Mouse (Mus musculus): ENCODE measurements at regions not wholly inside any gene's neighbourhood (a gene's known extent, or its start where the extent isn't known, plus 50 kb on each side); places are given as distances from the start of the nearest gene placed in this dataset.

DNA sequence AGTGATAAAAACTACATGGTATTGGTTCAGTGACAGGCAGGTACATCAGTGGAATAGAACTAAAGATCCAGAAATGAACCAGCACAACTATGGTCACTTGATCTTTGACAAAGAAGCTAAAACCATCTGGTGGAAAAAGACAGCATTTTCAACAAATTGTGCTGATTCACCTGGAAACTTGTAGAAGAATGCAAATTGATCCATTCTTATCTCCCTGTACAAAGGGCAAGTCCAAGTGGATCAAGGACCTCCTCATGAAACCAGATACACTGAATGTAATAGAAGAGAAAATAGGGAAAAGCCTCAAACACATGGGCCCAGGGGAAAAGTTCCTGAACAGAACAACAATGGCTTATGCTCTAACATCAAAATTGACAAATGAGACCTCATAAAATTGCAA is 194.8 kb upstream of the Mgat4c start:
- no peak overlapping the region for H3K27ac ChIP-seq

DNA sequence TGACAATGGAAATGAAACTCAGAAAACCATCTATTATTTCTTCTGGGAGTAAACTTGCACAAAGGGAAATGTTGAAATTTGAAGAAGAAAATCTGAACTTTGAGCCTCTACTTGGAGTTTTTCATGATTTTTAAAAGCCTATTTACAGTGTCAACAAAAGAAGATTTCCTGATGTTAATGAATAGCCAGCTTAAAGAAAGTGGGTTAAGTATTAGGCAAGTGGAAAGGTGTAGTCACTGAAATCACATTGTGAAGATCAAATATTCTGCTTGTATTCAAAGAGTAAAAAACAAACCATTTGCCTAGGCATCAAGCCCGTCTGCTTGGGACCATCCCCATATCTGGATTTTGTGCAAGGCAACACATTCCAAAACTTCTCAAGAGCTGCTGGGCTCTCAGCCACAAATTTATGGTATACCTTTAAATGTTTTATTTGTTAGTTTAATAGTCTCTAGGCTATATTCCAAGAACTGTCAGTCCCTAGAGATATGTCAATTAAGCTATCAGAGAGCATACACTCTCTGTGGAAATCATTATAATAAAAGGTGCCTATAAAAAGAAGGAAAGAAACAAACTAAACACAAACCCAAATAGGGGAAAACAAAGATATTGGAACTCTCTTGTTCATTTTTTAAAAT is 190.8 kb upstream of the Mgat4c start:
- ATAC-seq = peak; percentile 59; the same call in 1 of the 2 replicates
- Histone ChIP-seq H3K27ac (no peak overlapping the region), H3K9ac (no peak overlapping the region), H3K9me3 (no peaks in the 10 kb centered on the region), H3K4me1 (replicated peaks) (no peaks in the 10 kb centered on the region), H3K4me2 (replicated peaks) (no peak overlapping the region), H3K36me3 (no peaks in the 10 kb centered on the region), H3K27me3 (replicated peaks) (no peaks in the 10 kb centered on the region), H3K4me3 (replicated peaks) (no peak overlapping the region)
- 41% methylated on average over 1 of the region's 1 CpGs for WGBS

More for the DNA sequence above, 194.8 kb upstream of the Mgat4c start:
- Histone ChIP-seq H3K27me3 (replicated peaks) (no peaks in the 10 kb centered on the region), H3K9ac (no peak overlapping the region), H3K36me3 (no peaks in the 10 kb centered on the region), H3K4me2 (replicated peaks) (no peak overlapping the region), H3K4me1 (replicated peaks) (no peaks in the 10 kb centered on the region), H3K4me3 (replicated peaks) (no peak overlapping the region), H3K9me3 (no peaks in the 10 kb centered on the region)
- ATAC-seq = no peak

DNA sequence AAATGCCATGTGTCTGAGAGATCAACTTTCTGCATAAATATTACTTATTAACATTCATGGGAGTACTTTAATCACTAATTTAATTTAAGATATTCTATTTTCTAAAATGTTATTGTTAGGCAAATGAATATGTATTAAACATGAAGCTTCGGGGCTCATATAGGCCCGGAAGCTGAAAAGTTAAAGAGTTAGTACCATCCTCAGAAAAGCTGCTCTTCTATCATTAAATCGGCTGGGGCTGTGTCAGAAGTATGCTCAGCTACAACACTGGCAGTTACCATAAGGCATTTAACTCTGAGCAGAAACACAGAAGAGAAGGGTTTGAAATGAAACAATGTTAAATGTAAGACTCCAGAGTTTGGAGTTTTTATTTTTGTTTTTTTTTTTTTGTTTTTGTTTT is 166.2 kb upstream of the Mgat4c start:
- WGBS = 84% methylated on average over 3 of the region's 3 CpGs
- H3K9me3 ChIP-seq = no peaks in the 10 kb centered on the region
- no peaks in the 10 kb centered on the region for H3K4me1 ChIP-seq (replicated peaks)
- no peak overlapping the region for H3K4me3 ChIP-seq (replicated peaks)
- H3K9ac ChIP-seq = no peak overlapping the region
- ATAC-seq = no peak
- no peak overlapping the region for H3K27ac ChIP-seq
- no peaks in the 10 kb centered on the region for H3K27me3 ChIP-seq (replicated peaks)
- H3K36me3 ChIP-seq = no peaks in the 10 kb centered on the region
- H3K4me2 ChIP-seq (replicated peaks) = no peak overlapping the region

DNA sequence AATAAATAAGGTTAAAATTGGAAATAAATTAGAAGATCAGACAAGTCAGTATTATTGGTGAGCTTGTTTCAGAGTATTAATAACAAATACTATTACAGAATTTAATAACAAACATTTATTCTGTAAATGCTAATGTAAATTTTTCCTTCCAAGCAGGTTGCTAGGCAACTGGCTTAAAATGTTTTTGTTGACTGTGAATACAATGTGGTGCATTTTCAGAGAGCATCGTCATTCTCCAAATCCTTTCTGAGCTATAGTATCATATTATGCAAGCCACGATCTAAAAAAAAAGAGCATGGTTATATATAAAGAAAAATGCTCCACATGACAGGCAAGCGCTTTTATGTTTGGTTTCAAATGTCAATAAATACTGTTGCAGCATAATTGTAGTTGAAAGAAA is 164.4 kb upstream of the Mgat4c start:
- Histone ChIP-seq H3K27me3 (replicated peaks) (no peaks in the 10 kb centered on the region), H3K4me1 (replicated peaks) (no peaks in the 10 kb centered on the region), H3K27ac (no peak overlapping the region), H3K9me3 (no peaks in the 10 kb centered on the region), H3K9ac (no peak overlapping the region), H3K36me3 (no peaks in the 10 kb centered on the region), H3K4me2 (replicated peaks) (no peak overlapping the region), H3K4me3 (replicated peaks) (no peak overlapping the region)
- no peak for ATAC-seq
- 84% methylated on average over 3 of the region's 3 CpGs for WGBS

DNA sequence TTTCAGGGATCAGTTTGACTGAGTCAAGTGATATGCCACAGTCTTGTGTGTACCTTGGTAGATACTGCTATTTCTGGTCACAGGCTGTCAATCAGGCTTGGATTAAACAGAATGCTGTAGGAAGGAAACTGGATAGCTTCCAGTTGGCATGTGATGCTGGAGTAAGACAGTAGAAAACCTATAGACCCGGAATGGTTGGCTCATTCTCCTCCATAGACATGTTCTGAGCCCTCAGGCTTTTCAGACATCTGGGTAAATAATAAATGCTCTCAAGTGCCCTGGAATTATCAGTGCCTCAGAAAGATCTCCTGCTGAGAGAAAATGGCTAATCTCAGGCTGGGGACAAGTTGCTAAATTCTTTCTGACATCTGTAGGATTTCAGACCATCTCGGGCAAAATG is 149.0 kb upstream of the Mgat4c start:
- Histone ChIP-seq H3K9ac (no peak overlapping the region), H3K4me2 (replicated peaks) (no peak overlapping the region), H3K27ac (no peak overlapping the region), H3K4me3 (replicated peaks) (no peak overlapping the region), H3K4me1 (replicated peaks) (no peaks in the 10 kb centered on the region), H3K36me3 (no peaks in the 10 kb centered on the region), H3K27me3 (replicated peaks) (no peaks in the 10 kb centered on the region), H3K9me3 (no peaks in the 10 kb centered on the region)
- 78% methylated on average over 2 of the region's 2 CpGs for WGBS
- no peak for ATAC-seq

DNA sequence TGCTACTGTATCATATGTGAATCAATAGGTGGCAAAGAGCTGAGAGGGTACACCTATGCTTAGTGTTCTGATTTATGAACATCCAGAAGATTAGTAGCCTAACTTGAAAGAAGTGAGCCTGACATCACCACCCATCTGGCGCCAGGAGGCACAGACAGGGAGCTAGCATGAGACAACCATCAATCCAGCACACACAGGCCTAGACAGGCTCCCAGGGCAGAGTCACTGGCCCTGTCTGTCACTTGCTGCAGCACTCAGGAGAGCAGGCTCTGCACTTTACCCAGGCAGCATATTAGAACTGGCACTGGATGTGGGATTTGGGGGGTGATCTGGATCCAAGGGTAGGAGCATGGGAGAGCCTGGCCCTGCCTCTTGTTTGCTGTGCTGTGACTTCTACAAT is 137.1 kb upstream of the Mgat4c start:
- Histone ChIP-seq H3K36me3 (no peaks in the 10 kb centered on the region), H3K9me3 (no peaks in the 10 kb centered on the region), H3K27me3 (replicated peaks) (no peaks in the 10 kb centered on the region), H3K27ac (no peak overlapping the region), H3K4me2 (replicated peaks) (no peak overlapping the region), H3K4me1 (replicated peaks) (no peaks in the 10 kb centered on the region), H3K4me3 (replicated peaks) (no peak overlapping the region), H3K9ac (no peak overlapping the region)
- WGBS = 58% methylated on average over 1 of the region's 1 CpGs
- no peak for ATAC-seq

DNA sequence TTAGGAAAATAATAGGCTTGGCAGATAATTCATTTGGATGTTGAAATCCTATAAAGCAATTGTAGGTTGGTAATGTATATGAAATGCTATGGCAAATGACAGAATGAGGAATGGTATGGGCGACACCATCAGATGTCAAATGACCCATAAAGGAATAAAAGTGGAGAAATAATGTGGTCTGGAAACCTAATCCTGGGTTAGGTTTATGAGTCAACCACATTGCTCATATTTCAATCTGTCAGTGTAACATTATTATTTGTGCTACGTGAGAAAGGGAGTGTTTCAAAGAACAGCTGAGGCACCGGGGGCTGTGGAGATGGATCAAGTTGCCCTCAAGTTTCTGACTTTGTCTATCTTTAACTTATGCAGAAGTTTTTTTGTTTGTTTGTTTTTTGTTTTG is 130.6 kb upstream of the Mgat4c start:
- Histone ChIP-seq H3K36me3 (no peaks in the 10 kb centered on the region), H3K9ac (no peak overlapping the region), H3K27me3 (replicated peaks) (no peaks in the 10 kb centered on the region), H3K4me2 (replicated peaks) (no peak overlapping the region), H3K9me3 (no peaks in the 10 kb centered on the region), H3K27ac (no peak overlapping the region), H3K4me3 (replicated peaks) (no peak overlapping the region), H3K4me1 (replicated peaks) (no peaks in the 10 kb centered on the region)
- WGBS = 57% methylated on average over 3 of the region's 3 CpGs
- ATAC-seq = no peak

All from intestine, embryonic 15.5 days (tissue).